Mouse (Mus musculus) cortical plate, adult 2 months (tissue): ENCODE data around the gene Foxa3.

Source experiments
- CTCF ChIP-seq: fragments of 200-500 bp; IDR thresholded peaks from 2 replicates; pipeline ENCODE4 v1.5.1; 2011; ENCODE audit warnings: mild to moderate bottlenecking, control low read depth, low read length; ENCODE audit not compliant: insufficient read depth; ENCODE audit errors: extremely low read depth
- POLR2A ChIP-seq: fragments of 200-500 bp; IDR thresholded peaks from 2 replicates; pipeline ENCODE4 v1.6.1; 2011; ENCODE audit warnings: mild to moderate bottlenecking, low read length, control low read depth; ENCODE audit not compliant: insufficient read depth; ENCODE audit errors: extremely low read depth

GRCm38 (mm10) chr7:19053136-19053532 lies 29.8 kb upstream of the Foxa3 start:
- TF ChIP-seq CTCF (no peak), POLR2A (no peak)
